Mouse (Mus musculus): ENCODE measurements at regions not wholly inside any gene's neighbourhood (a gene's known extent, or its start where the extent isn't known, plus 50 kb on each side); places are given as distances from the start of the nearest gene placed in this dataset.
A peak's percentile ranks its signal among the peaks of the same experiment; 100 is the strongest.
"Not testable (repeated sequence)": the region's sequence is repeated elsewhere in the genome, so short reads cannot be mapped to it uniquely, and the experiment has no call there.

GRCm38 (mm10) chr4:25065347-25065746 is 99.1 kb downstream of the Gpr63 start:
- DNase-seq = no peak

GRCm38 (mm10) chr4:25092731-25093130 is 126.5 kb downstream of the Gpr63 start:
- not testable (repeated sequence) for DNase-seq

- DNase-seq = no peak
Observed at GRCm38 (mm10) chr4:25101526-25101925, 135.3 kb downstream of the Gpr63 start.

- peak; percentile 61 for DNase-seq
Observed at GRCm38 (mm10) chr4:25141259-25141658, 101.4 kb downstream of the Fhl5 start.

Measured in layer of hippocampus, adult 9-11 months (tissue).